Mouse (Mus musculus): ENCODE measurements at regions not wholly inside any gene's neighbourhood (a gene's known extent, or its start where the extent isn't known, plus 50 kb on each side); places are given as distances from the start of the nearest gene placed in this dataset.
A peak's percentile ranks its signal among the peaks of the same experiment; 100 is the strongest.

GRCm38 (mm10) chr2:46802812-46803211, 1685.6 kb upstream of the Zeb2 start:
- peak; percentile 69 for DNase-seq (ENCODE audit: low read depth)
- no peak for TF ChIP-seq POLR2A (IDR thresholded peaks at IDR 0.05; ENCODE audit: borderline replicate concordance, extremely low read depth, insufficient read depth, insufficient read length, poor library complexity, severe bottlenecking)

Data from brain, embryonic 14.5 days (tissue).